Mouse (Mus musculus) myocyte (in vitro differentiated cells): ENCODE measurements at regions not wholly inside any gene's neighbourhood (a gene's known extent, or its start where the extent isn't known, plus 50 kb on each side); places are given as distances from the start of the nearest gene placed in this dataset.

ENCODE experiments used
- MAX ChIP-seq: IDR thresholded peaks from one replicate; pipeline ENCODE4 v1.6.1; 2011; ENCODE audit warnings: low read depth, mild to moderate bottlenecking, control low read depth
- POLR2AphosphoS2 ChIP-seq: IDR thresholded peaks from one replicate; pipeline ENCODE4 v1.6.1; 2011; ENCODE audit warnings: low read depth, control low read depth; ENCODE audit not compliant: insufficient read length
- REST ChIP-seq: IDR thresholded peaks from one replicate; pipeline ENCODE4 v1.6.1; 2011; ENCODE audit warnings: mild to moderate bottlenecking, control low read depth, moderate library complexity; ENCODE audit not compliant: insufficient read depth, insufficient read length

DNA sequence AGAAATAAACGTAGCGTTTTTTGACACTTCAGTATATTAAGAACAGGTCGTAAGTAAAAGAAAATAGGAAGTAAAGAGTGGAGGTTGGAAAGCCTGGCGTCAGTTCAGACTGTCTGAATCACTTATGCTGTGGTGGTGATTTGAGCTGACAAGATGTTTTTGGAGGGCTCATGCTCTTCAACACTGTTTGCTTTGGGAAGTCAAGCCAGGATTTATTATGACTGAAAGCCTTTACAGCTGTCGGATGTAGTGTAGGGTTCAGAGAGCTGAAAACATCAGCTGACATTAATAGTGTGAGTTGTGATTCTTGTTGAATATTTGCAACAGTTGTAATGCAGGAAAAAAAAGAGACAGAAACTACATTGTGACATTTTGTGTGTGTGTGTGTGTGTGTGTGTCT lies 1062.9 kb upstream of the 4930412O13Rik start:
- no peak for TF ChIP-seq POLR2AphosphoS2
- no peak for TF ChIP-seq REST
- no peak for TF ChIP-seq MAX
